In genomic region chr10:40300648-40301171, GRCm38 (mm10) we compare ENCODE assay signal across 7 mouse cellular contexts. TPM values are rescaled to one million over a fixed set of nuclear protein-coding genes. Genes with fewer than 3 reads are reported as not detected.
DNase-seq lines count a peak whose midpoint lies in the region; ATAC-seq lines count a peak whose summit lies in the region.

No protein-coding gene starts in this region.

- no peaks in the 10 kb centered on the region for H3K36me3 ChIP-seq in intestine, embryonic 16.5 days (ENCODE audit: control insufficient read depth, insufficient read depth, low read length)

- intact Hi-C loops in left cerebral cortex, postnatal 25 days (cut with DNase I): no loop called here

- H3K4me1 ChIP-seq in intestine, embryonic 16.5 days (ENCODE audit: control insufficient read depth, insufficient read depth, low read length): peaks cover 14% of the 10 kb centered on the region

- H3K9me3 ChIP-seq in intestine, embryonic 16.5 days (ENCODE audit: control insufficient read depth, low read length): no peaks in the 10 kb centered on the region

- DNase-seq in adrenal gland, postnatal 10 days: peak; percentile 89
- DNase-seq in embryo, embryonic 11.5 days (ENCODE audit: low read depth, low spot score): peak; percentile 79
- peak; percentile 65 to 88 for DNase-seq in gastrocnemius, postnatal 4 days (ENCODE audit: low spot score in 2 of 2)
- DNase-seq in left cerebral cortex, postnatal 25 days (ENCODE audit: low spot score in 2 of 2): peak; percentile 84 to 90
- DNase-seq in mesoderm, embryonic 11.5 days (ENCODE audit: low read depth, low spot score): peak; percentile 93
- peak; percentile 79 to 85 for DNase-seq in right cerebral cortex, postnatal 36 days (ENCODE audit: low spot score in 2 of 2)

- peak overlapping the region; percentile 93 for H3K27ac ChIP-seq in intestine, embryonic 16.5 days (ENCODE audit: low read length)

- WGBS in intestine, embryonic 16.5 days: under 1% methylated on average over 36 of the region's 36 CpGs

- H3K4me3 ChIP-seq in intestine, embryonic 16.5 days (ENCODE audit: low read length): peak overlapping the region; percentile 96

- peak overlapping the region; percentile 57 for H3K4me2 ChIP-seq in intestine, embryonic 16.5 days (ENCODE audit: low read depth, low read length)

- H3K9ac ChIP-seq in intestine, embryonic 16.5 days (ENCODE audit: low read depth, low read length): peak overlapping the region; percentile 94

- peak; percentile 84 for ATAC-seq in intestine, embryonic 16.5 days

- H3K27me3 ChIP-seq in intestine, embryonic 16.5 days (replicated peaks; ENCODE audit: control insufficient read depth, insufficient read depth, low read length): no peaks in the 10 kb centered on the region

RNA-seq across cellular contexts. Expression of gene Amd1, which starts 1.3 kb away (rescaled TPM):
- 10 to 100 TPM; 30.2 to 31.8 TPM for total RNA-seq in adrenal gland, postnatal 10 days (2021)
- total RNA-seq in gastrocnemius, postnatal 4 days (2021): 10 to 100 TPM; 21.0 to 23.1 TPM
- polyA plus RNA-seq in intestine, embryonic 16.5 days (2015; fragmentation: Nextera tagmentation; extraction: Ambion mirVana): 41.9 and 47.2 TPM in 2 replicates
- total RNA-seq in left cerebral cortex, postnatal 25 days (2021): 10 to 100 TPM; 79.3 to 82.0 TPM

RNA-seq across cellular contexts. Expression of gene Cdk19, which starts 38.7 kb away (rescaled TPM):
- 10 to 100 TPM; 11.9 to 12.9 TPM for total RNA-seq in adrenal gland, postnatal 10 days (2021)
- 10 to 100 TPM in 1 of 2 experiments, 1 to 10 TPM in 1; 8.7 to 10.3 TPM for total RNA-seq in gastrocnemius, postnatal 4 days (2021)
- polyA plus RNA-seq in intestine, embryonic 16.5 days (2015; fragmentation: Nextera tagmentation; extraction: Ambion mirVana): 4.0 and 4.6 TPM in 2 replicates
- total RNA-seq in left cerebral cortex, postnatal 25 days (2021): 10 to 100 TPM; 48.3 to 50.8 TPM

RNA-seq across cellular contexts. Expression of gene Gtf3c6, which starts 42.8 kb away (rescaled TPM):
- total RNA-seq in adrenal gland, postnatal 10 days (2021): 10 to 100 TPM; 29.6 to 30.7 TPM
- total RNA-seq in gastrocnemius, postnatal 4 days (2021): 10 to 100 TPM; 26.1 to 31.3 TPM
- polyA plus RNA-seq in intestine, embryonic 16.5 days (2015; fragmentation: Nextera tagmentation; extraction: Ambion mirVana): 72.2 and 78.3 TPM in 2 replicates
- 10 to 100 TPM; 22.6 to 24.5 TPM for total RNA-seq in left cerebral cortex, postnatal 25 days (2021)

RNA-seq across cellular contexts. Expression of gene Rpf2, which starts 53.9 kb away (rescaled TPM):
- 10 to 100 TPM; 19.6 to 23.6 TPM for total RNA-seq in adrenal gland, postnatal 10 days (2021)
- 10 to 100 TPM; 15.2 to 17.1 TPM for total RNA-seq in gastrocnemius, postnatal 4 days (2021)
- 60.8 and 70.0 TPM in 2 replicates for polyA plus RNA-seq in intestine, embryonic 16.5 days (2015; fragmentation: Nextera tagmentation; extraction: Ambion mirVana)
- total RNA-seq in left cerebral cortex, postnatal 25 days (2021): 10 to 100 TPM; 19.6 to 22.8 TPM

Comparison
In these comparisons a context has a peak if more than half of its experiments do, and no peak if none do; other contexts are left out.
1. Peak in every context shown above with its lines: DNase-seq, ATAC-seq, H3K4me3 ChIP-seq and H3K27ac ChIP-seq.